Mouse (Mus musculus) c-Kit-positive CD71-positive TER-119-negative erythroid progenitor cells, embryonic 14.5 days (primary cell): ENCODE measurements at regions not wholly inside any gene's neighbourhood (a gene's known extent, or its start where the extent isn't known, plus 50 kb on each side); places are given as distances from the start of the nearest gene placed in this dataset.

Source experiments
- DNase-seq: peaks from one replicate; pipeline ENCODE4 v3.0.0-alpha.2; 2013; ENCODE audit warnings: low read depth

GRCm38 (mm10) chr14:45714311-45714710 is 56.4 kb upstream of the Ddhd1 start:
- DNase-seq = no peak

- DNase-seq = no peak
These were observed 56.8 kb upstream of the Ddhd1 start for GRCm38 (mm10) chr14:45714786-45715185.

- DNase-seq = no peak
These were observed 58.2 kb upstream of the Ddhd1 start for GRCm38 (mm10) chr14:45716100-45716499.

DNA sequence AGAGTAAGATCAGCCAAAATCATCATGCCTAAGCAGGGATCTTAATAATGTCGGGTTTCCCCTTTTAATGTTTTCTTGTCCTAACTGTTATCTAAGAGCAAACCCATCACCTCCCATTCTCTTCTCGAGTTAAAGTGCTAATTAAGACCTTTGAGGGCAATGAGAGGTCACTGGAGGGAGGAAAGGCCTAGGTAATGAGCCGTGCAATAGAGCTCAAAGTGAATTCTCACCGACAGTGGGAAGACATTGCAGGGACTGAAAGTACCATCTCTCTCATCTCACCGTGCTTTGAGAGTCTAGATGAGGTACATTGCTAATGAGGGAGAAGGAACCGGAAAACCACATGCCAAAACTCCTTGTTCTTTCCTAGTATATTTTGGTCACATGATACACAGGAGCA is 64.9 kb upstream of the Ddhd1 start:
- no peak for DNase-seq

DNA sequence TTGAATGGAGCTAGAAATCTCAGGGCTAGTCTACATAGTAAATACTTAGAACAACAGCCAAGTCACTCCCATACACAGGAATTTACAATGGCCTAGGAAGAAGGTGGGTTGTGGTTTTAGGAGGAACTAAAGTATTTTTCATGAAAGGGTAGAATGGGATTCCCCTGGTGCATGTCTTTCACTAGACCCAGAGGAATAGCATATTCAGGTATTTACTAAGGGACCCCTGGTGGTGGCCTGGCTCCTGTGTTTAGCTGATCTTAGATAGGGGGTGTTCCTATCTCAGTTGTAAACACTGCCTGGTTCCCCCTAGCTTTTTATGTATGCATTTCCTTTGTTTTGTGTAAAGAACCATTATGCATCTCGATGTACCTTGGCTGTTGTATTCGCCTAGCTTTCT is 66.4 kb upstream of the Ddhd1 start:
- no peak for DNase-seq

DNA sequence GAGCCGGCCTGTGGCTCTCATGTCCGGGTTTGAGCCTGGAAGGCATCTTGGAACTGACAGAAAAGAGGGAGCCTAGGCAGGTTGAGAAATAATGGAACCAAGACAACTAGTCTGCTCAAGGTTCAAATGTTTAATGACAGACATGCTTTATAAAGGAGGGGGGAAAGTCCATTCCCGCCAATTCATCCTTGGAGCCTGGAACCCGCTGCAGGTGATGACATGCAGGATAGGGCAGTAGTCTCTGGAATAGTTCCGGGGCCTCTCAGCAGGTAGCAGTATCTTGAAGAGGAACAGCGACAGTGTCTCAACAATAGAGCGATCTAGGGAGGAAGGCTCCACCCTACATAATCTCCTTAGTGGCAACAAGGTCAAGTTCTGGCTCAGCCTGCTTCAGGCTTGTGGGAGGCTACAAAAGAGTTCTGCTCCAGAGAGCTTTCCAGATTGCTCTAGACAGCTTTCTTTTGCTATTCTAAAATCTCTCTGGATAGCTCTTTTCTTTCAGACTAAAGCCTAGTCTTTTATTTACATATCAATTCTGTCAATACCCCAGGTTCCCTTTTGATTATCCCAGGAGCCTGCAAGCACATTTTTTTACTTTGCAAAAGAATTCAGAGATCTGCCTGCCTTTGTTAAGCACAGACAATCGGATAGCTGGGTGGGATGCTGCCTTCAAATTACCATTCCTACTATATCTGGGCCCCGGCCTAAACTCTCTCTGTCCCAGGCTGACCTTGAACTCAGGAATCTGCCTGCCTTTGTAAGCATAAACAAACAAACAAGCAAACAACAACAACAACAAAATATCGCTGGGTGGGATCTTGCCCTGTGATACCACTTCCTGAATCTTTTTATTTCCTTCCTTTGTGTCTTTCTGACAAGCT is 76.8 kb upstream of the Ddhd1 start:
- no peak for DNase-seq

- DNase-seq = no peak
These were observed 80.0 kb upstream of the Ddhd1 start for GRCm38 (mm10) chr14:45737966-45738365.

- no peak for DNase-seq
These were observed 81.7 kb upstream of the Ddhd1 start for GRCm38 (mm10) chr14:45739638-45740037.

DNA sequence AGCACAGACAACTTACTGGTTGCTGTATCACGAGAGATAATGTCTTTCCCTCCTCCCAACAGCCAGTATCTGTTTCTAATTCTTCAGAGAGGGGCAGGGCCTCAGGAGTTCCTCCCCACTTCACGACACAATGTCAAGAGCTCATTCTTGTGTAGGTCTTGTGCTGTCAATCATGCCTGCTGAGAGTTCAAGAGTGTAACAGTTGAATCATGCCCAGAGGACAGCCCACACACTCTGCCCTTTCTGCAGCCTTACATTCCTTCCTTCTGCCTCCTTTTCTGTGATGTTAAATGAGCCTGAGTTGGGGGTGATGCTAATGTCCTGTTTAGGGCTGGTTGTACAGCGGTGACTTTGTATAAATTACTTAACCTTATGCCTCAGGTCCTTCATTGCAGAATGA is 82.7 kb upstream of the Ddhd1 start:
- DNase-seq = no peak

GRCm38 (mm10) chr14:45746176-45746575 is 88.2 kb upstream of the Ddhd1 start:
- no peak for DNase-seq

GRCm38 (mm10) chr14:45757376-45757775 is 99.4 kb upstream of the Ddhd1 start:
- no peak for DNase-seq

DNA sequence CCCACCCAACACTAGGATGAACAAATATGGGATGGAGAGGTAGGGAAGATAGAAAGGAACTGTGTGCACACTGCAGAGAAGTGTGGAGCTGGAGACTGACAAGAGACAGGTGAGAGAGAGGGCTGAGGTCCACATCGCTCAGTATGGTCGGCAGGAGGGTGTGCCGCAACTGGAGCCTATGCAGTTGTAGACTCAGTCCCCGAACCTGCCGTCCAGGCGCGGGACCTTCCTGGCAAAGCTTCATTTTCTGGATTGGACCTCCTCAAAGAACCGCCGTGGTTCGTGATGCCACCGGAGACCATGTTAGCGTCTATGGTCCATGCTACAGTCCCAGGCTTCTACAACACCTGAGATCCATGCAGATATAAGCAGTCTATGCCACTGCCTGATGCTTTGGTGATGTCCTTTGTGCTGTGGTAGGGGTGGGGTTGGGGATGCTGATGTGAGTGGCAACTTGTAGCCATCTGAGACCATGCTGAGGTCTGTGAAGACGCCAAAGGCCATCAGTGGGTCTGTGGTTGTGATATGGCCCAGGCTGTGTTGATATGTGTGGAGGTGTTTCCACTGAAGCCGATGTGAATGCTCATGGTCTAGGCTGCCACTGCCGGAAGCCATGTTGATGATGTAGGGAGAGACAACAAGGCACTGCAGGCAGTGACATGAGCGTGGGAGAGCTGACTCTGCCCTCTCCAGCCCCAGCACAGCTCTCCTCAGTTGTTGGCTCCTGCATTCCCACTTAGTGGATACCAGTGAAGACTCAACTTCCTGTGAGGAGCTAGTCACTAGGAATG is 103.1 kb upstream of the Ddhd1 start:
- DNase-seq = no peak

DNA sequence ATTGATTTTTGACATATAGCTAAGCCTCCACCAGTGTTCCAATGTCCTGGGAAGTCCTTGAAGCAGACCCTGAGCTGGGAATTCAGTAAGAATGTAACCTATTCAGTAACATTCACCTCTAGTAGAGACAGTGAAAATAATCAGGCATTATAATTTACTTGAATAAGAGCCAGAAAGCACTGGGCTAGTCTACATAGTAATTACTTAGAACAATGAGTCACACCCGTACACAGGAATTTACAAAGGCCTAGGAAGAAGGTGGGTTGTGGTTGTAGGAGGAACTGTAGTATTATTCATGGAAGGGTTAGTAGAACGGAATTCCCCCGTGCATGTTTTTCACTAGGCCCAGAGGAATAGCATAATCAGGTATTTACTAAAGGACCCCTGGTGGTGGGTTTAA is 106.3 kb upstream of the Ddhd1 start:
- DNase-seq = no peak

- DNase-seq = no peak
These were observed 108.6 kb upstream of the Ddhd1 start for GRCm38 (mm10) chr14:45766582-45766981.

DNA sequence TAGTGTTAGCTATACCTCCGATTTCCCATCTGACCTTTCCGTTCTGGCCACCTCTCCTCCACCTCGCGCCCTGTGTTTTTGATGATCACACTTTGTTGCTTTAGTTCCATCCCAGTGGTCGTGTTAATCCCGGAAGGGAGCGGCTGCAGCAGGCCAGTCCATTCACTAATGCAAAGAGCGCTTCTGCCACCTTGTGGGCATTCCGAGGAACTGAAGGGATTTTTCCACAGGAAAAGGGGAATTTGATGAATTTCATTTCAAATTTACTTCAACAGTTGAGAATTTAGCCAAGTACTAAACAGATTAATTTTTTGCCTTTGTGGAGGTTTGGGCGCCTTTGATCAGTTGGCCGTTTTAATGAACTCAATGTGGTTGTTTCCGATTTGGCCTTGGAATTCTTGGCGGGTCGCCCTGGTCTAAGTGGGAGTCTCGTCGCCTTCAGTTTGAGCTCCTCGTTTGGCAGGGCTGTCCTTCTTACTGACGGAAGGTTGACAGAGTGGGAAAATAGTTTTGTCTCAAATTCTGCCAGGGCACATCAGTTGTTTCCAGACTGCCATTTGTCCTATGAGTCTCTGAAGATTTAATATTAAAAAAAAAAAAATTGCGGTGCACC is 114.8 kb upstream of the Ddhd1 start:
- DNase-seq = no peak

DNA sequence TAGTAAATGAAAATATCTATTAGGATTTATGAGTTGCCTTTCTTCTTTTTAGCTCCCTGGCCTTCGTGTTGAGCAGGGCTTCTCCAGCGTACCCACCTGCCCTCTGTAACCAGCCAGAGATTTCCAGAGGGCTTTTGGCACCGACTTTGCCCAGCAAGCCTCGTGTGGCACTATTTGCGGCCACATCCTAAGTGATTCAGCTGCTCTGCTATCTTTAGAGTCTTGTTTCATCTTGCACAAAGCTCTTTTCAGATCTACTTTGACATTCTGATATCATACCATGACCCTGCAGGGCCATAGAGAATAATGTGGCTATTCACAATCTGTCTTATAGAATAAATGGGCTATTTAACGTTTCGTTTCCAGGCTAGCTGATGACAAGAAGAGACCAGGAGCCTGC is 115.4 kb upstream of the Ddhd1 start:
- DNase-seq = no peak

- no peak for DNase-seq
These were observed 123.9 kb upstream of the Ddhd1 start for GRCm38 (mm10) chr14:45781850-45782249.

GRCm38 (mm10) chr14:45794980-45795379 is 137.0 kb upstream of the Ddhd1 start:
- DNase-seq = no peak

GRCm38 (mm10) chr14:45796665-45797319 is 138.8 kb upstream of the Ddhd1 start:
- no peak for DNase-seq

- DNase-seq = no peak
These were observed 139.4 kb upstream of the Ddhd1 start for GRCm38 (mm10) chr14:45797320-45797696.

- no peak for DNase-seq
These were observed 141.3 kb upstream of the Ddhd1 start for GRCm38 (mm10) chr14:45799286-45799685.

- no peak for DNase-seq
These were observed 148.0 kb upstream of the Ddhd1 start for GRCm38 (mm10) chr14:45805950-45806349.
